Mouse (Mus musculus) megakaryocyte, embryonic 14.5 days (primary cell): Measurements from ENCODE around the gene Gpr84.

Experiments used
- FLI1 ChIP-seq: IDR thresholded peaks from 2 replicates; pipeline ENCODE4 v1.6.1; 2012; ENCODE audit warnings: low read length, inconsistent platforms, mixed read lengths
- GATA1 ChIP-seq: IDR thresholded peaks from 3 replicates; pipeline ENCODE4 v1.6.1; 2012; ENCODE audit warnings: mixed read lengths, low read length, inconsistent platforms, borderline replicate concordance

DNA sequence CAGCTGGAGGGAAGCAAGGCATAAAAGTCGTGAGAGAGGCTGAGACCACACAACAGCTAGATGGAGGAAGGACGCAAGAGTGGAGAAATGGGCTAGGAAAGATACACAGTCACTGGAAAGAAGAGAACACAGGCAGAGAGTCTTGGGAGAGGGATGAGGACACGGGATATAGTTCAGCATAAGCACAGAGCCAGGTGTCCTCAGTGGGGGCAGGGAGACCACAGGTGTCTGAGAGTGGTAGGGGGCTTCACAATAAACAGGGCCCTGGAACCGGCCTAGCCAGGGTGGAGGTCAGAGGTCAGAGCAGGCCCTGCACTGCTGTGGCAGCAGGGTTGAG, 28.4 kb upstream of the Gpr84 start:
- TF ChIP-seq GATA1 (no peak), FLI1 (no peak)
